ENCODE assay signal across 21 mouse cellular contexts in genomic region chr8:60806772-60807171, GRCm38 (mm10).
DNase-seq lines count a peak whose midpoint lies in the region; ATAC-seq lines count a peak whose summit lies in the region.
"Had no signal": no experiment of that assay in that cellular context is flagged by ENCODE, and none has a peak within 500 bp of the region (broad histone marks: within the 10 kb centered on the region; RNA-seq: fewer than 3 reads in every experiment).

No protein-coding gene starts in this region.

- peak; percentile 34; the same call in 1 of the 2 replicates for ATAC-seq in embryonic facial prominence, embryonic 11.5 days (replicated peaks; ENCODE audit: insufficient number of reproducible peaks, low FRiP score, low TSS enrichment, low read depth)
- ATAC-seq in limb, embryonic 12.5 days (ENCODE audit: insufficient number of reproducible peaks, insufficient read depth, low FRiP score, low TSS enrichment, low read depth) = peak; percentile 47; the same call in 1 of the 2 replicates
- ATAC-seq in midbrain, embryonic 14.5 days (ENCODE audit: low FRiP score, low TSS enrichment) = peak; percentile 36; the same call in 1 of the 2 replicates
- ATAC-seq in stomach, embryonic 16.5 days (ENCODE audit: insufficient read depth, low FRiP score) = peak; percentile 50; the same call in 1 of the 2 replicates
- ATAC-seq: CD4-positive, CD25-positive, alpha-beta regulatory T cell, adult 4 months had no signal

- no peaks in the 10 kb centered on the region for H3K36me3 ChIP-seq in embryonic facial prominence, embryonic 11.5 days (replicated peaks; ENCODE audit: control insufficient read depth, insufficient read depth, low read depth, low read length)
- H3K36me3 ChIP-seq in embryonic facial prominence, embryonic 10.5 days (replicated peaks) = no peaks in the 10 kb centered on the region
- H3K36me3 ChIP-seq in limb, embryonic 12.5 days = no peaks in the 10 kb centered on the region
- no peaks in the 10 kb centered on the region for H3K36me3 ChIP-seq in limb, embryonic 10.5 days
- no peaks in the 10 kb centered on the region for H3K36me3 ChIP-seq in midbrain, embryonic 14.5 days (ENCODE audit: control insufficient read depth, insufficient read depth, low read length)
- no peaks in the 10 kb centered on the region for H3K36me3 ChIP-seq in midbrain, embryonic 10.5 days
- H3K36me3 ChIP-seq in stomach, embryonic 16.5 days (ENCODE audit: control insufficient read depth, insufficient read depth, low read length) = no peaks in the 10 kb centered on the region
- H3K36me3 ChIP-seq: embryonic facial prominence, embryonic 15.5 days; forebrain, embryonic 12.5 days; G1E; heart, embryonic 13.5 days; limb, embryonic 13.5 days had no signal

- DNase-seq in embryonic facial prominence, embryonic 11.5 days (ENCODE audit: low spot score) = no peak
- no peak for DNase-seq in embryonic facial prominence, embryonic 10.5 days (ENCODE audit: low spot score)
- no peak for DNase-seq in limb, embryonic 10.5 days (ENCODE audit: low spot score)
- DNase-seq in midbrain, embryonic 14.5 days = no peak
- DNase-seq in midbrain, embryonic 10.5 days (ENCODE audit: low spot score) = no peak
- no peak for DNase-seq in right cerebral cortex, postnatal 4 days
- DNase-seq: cerebellum, adult 8-10 months; heart, postnatal 4 days; kidney, postnatal 25 days; layer of hippocampus, adult 9-11 months; thymus, adult 2 months had no signal

- H3K9me3 ChIP-seq in embryonic facial prominence, embryonic 11.5 days (replicated peaks; ENCODE audit: control insufficient read depth, low read length) = no peaks in the 10 kb centered on the region
- H3K9me3 ChIP-seq in embryonic facial prominence, embryonic 10.5 days = no peaks in the 10 kb centered on the region
- no peaks in the 10 kb centered on the region for H3K9me3 ChIP-seq in limb, embryonic 12.5 days
- H3K9me3 ChIP-seq in limb, embryonic 10.5 days (replicated peaks) = no peaks in the 10 kb centered on the region
- H3K9me3 ChIP-seq in midbrain, embryonic 14.5 days (ENCODE audit: control insufficient read depth, low read length) = no peaks in the 10 kb centered on the region
- H3K9me3 ChIP-seq in midbrain, embryonic 10.5 days (replicated peaks) = no peaks in the 10 kb centered on the region
- H3K9me3 ChIP-seq in stomach, embryonic 16.5 days (replicated peaks; ENCODE audit: control insufficient read depth, low read length) = no peaks in the 10 kb centered on the region
- H3K9me3 ChIP-seq: embryonic facial prominence, embryonic 15.5 days; forebrain, embryonic 12.5 days; G1E; heart, embryonic 13.5 days; limb, embryonic 13.5 days had no signal

- H3K4me1 ChIP-seq in embryonic facial prominence, embryonic 11.5 days (ENCODE audit: control insufficient read depth, insufficient read depth, low read length) = no peaks in the 10 kb centered on the region
- H3K4me1 ChIP-seq in embryonic facial prominence, embryonic 10.5 days = no peaks in the 10 kb centered on the region
- no peaks in the 10 kb centered on the region for H3K4me1 ChIP-seq in limb, embryonic 12.5 days (replicated peaks)
- no peaks in the 10 kb centered on the region for H3K4me1 ChIP-seq in limb, embryonic 10.5 days
- H3K4me1 ChIP-seq in midbrain, embryonic 14.5 days (ENCODE audit: control insufficient read depth, insufficient read depth, low read length) = no peaks in the 10 kb centered on the region
- H3K4me1 ChIP-seq in midbrain, embryonic 10.5 days = peaks cover 7% of the 10 kb centered on the region; the same call in 1 of the 2 replicates
- no peaks in the 10 kb centered on the region for H3K4me1 ChIP-seq in stomach, embryonic 16.5 days (ENCODE audit: control insufficient read depth, insufficient read depth, low read length)
- H3K4me1 ChIP-seq: embryonic facial prominence, embryonic 15.5 days; heart, embryonic 13.5 days; limb, embryonic 13.5 days had no signal

- no peak overlapping the region for H3K27ac ChIP-seq in embryonic facial prominence, embryonic 11.5 days (replicated peaks; ENCODE audit: low read depth, low read length)
- no peak overlapping the region for H3K27ac ChIP-seq in embryonic facial prominence, embryonic 10.5 days (replicated peaks)
- H3K27ac ChIP-seq in limb, embryonic 12.5 days = no peak overlapping the region
- H3K27ac ChIP-seq in limb, embryonic 10.5 days = no peak overlapping the region
- no peak overlapping the region for H3K27ac ChIP-seq in midbrain, embryonic 14.5 days (replicated peaks; ENCODE audit: low read depth, low read length)
- no peak overlapping the region for H3K27ac ChIP-seq in midbrain, embryonic 10.5 days (replicated peaks)
- no peak overlapping the region for H3K27ac ChIP-seq in stomach, embryonic 16.5 days (ENCODE audit: low read length)
- H3K27ac ChIP-seq: embryonic facial prominence, embryonic 15.5 days; forebrain, embryonic 12.5 days; heart, embryonic 13.5 days; limb, embryonic 13.5 days; macrophage had no signal

- H3K4me2 ChIP-seq in embryonic facial prominence, embryonic 11.5 days (ENCODE audit: low read depth, low read length) = no peak overlapping the region
- no peak overlapping the region for H3K4me2 ChIP-seq in limb, embryonic 12.5 days
- H3K4me2 ChIP-seq in midbrain, embryonic 14.5 days (ENCODE audit: low read length) = no peak overlapping the region
- H3K4me2 ChIP-seq in stomach, embryonic 16.5 days (ENCODE audit: low read depth, low read length) = no peak overlapping the region
- H3K4me2 ChIP-seq: embryonic facial prominence, embryonic 15.5 days; forebrain, embryonic 12.5 days; heart, embryonic 13.5 days; limb, embryonic 13.5 days had no signal

- H3K4me3 ChIP-seq in embryonic facial prominence, embryonic 11.5 days (ENCODE audit: low read depth, low read length) = no peak overlapping the region
- H3K4me3 ChIP-seq in embryonic facial prominence, embryonic 10.5 days = no peak overlapping the region
- H3K4me3 ChIP-seq in limb, embryonic 12.5 days (replicated peaks) = no peak overlapping the region
- no peak overlapping the region for H3K4me3 ChIP-seq in limb, embryonic 10.5 days
- H3K4me3 ChIP-seq in midbrain, embryonic 14.5 days (replicated peaks; ENCODE audit: low read depth, low read length) = no peak overlapping the region
- no peak overlapping the region for H3K4me3 ChIP-seq in midbrain, embryonic 10.5 days
- H3K4me3 ChIP-seq in stomach, embryonic 16.5 days (replicated peaks; ENCODE audit: low read length) = no peak overlapping the region
- H3K4me3 ChIP-seq: embryonic facial prominence, embryonic 15.5 days; forebrain, embryonic 12.5 days; heart, embryonic 13.5 days; limb, embryonic 13.5 days; myocyte had no signal

- H3K9ac ChIP-seq in embryonic facial prominence, embryonic 11.5 days (replicated peaks; ENCODE audit: low read length) = no peak overlapping the region
- H3K9ac ChIP-seq in limb, embryonic 12.5 days (replicated peaks) = no peak overlapping the region
- no peak overlapping the region for H3K9ac ChIP-seq in midbrain, embryonic 14.5 days (replicated peaks; ENCODE audit: low read length)
- no peak overlapping the region for H3K9ac ChIP-seq in stomach, embryonic 16.5 days (ENCODE audit: low read length)
- H3K9ac ChIP-seq: embryonic facial prominence, embryonic 15.5 days; forebrain, embryonic 12.5 days; heart, embryonic 13.5 days; limb, embryonic 13.5 days had no signal

- H3K27me3 ChIP-seq in embryonic facial prominence, embryonic 11.5 days (ENCODE audit: control insufficient read depth, insufficient read depth, low read length) = no peaks in the 10 kb centered on the region
- no peaks in the 10 kb centered on the region for H3K27me3 ChIP-seq in embryonic facial prominence, embryonic 10.5 days (replicated peaks; ENCODE audit: low read depth, poor library complexity, severe bottlenecking)
- H3K27me3 ChIP-seq in limb, embryonic 12.5 days = no peaks in the 10 kb centered on the region
- no peaks in the 10 kb centered on the region for H3K27me3 ChIP-seq in limb, embryonic 10.5 days (ENCODE audit: low read depth, poor library complexity, severe bottlenecking)
- H3K27me3 ChIP-seq in midbrain, embryonic 14.5 days (ENCODE audit: control insufficient read depth, insufficient read depth, low read length) = no peaks in the 10 kb centered on the region
- no peaks in the 10 kb centered on the region for H3K27me3 ChIP-seq in midbrain, embryonic 10.5 days (ENCODE audit: low read depth, poor library complexity, severe bottlenecking)
- H3K27me3 ChIP-seq in stomach, embryonic 16.5 days (ENCODE audit: control insufficient read depth, insufficient read depth, low read length) = no peaks in the 10 kb centered on the region
- H3K27me3 ChIP-seq: embryonic facial prominence, embryonic 15.5 days; forebrain, embryonic 12.5 days; heart, embryonic 13.5 days; limb, embryonic 13.5 days had no signal

- 80% methylated on average over 3 of the region's 3 CpGs for WGBS in embryonic facial prominence, embryonic 11.5 days
- 93% methylated on average over 3 of the region's 3 CpGs for WGBS in embryonic facial prominence, embryonic 10.5 days
- 90% methylated on average over 3 of the region's 3 CpGs for WGBS in limb, embryonic 12.5 days
- 91% methylated on average over 3 of the region's 3 CpGs for WGBS in limb, embryonic 10.5 days
- WGBS in midbrain, embryonic 14.5 days = 83% methylated on average over 3 of the region's 3 CpGs
- WGBS in midbrain, embryonic 10.5 days = 85% methylated on average over 3 of the region's 3 CpGs
- 68% methylated on average over 3 of the region's 3 CpGs for WGBS in stomach, embryonic 16.5 days
